Mouse (Mus musculus): Measurements from ENCODE around the gene Dppa1. TPM values are rescaled to one million over a fixed set of nuclear protein-coding genes. Genes with fewer than 3 reads are reported as not detected.

The Dppa1 gene
- total and polyA plus RNA-seq, 2 experiments from 2014 or later = not detected

GRCm38 (mm10) chr11:46582741-46583140, 46.3 kb downstream of the Dppa1 start:
- Histone ChIP-seq H3K36me3 (ENCODE audit: insufficient read depth) (no peaks in the 10 kb centered on the region), H3K4me1 (ENCODE audit: insufficient read depth) (no peaks in the 10 kb centered on the region), H3K9ac (no peak overlapping the region), H3K27ac (ENCODE audit: low read depth, low read length) (no peak overlapping the region), H3K4me3 (ENCODE audit: low read depth, low read length) (no peak overlapping the region), H3K27me3 (ENCODE audit: insufficient read depth, low read length) (no peaks in the 10 kb centered on the region), H3K9me3 (ENCODE audit: low read length) (no peaks in the 10 kb centered on the region), H3K4me2 (ENCODE audit: low read depth) (no peak overlapping the region)
- WGBS = 81% methylated on average over 5 of the region's 5 CpGs
- TF ChIP-seq CTCF (IDR thresholded peaks at IDR 0.05; ENCODE audit: low read depth) = no peak
- ATAC-seq = no peak
- no peak for DNase-seq

GRCm38 (mm10) chr11:46580428-46580827, 48.6 kb downstream of the Dppa1 start:
- no peak for DNase-seq
- no peak for ATAC-seq

GRCm38 (mm10) chr11:46578771-46579281, 50.2 kb downstream of the Dppa1 start:
- 63% methylated on average over 5 of the region's 5 CpGs for WGBS

More at GRCm38 (mm10) chr11:46580428-46580827, 48.6 kb downstream of the Dppa1 start:
- WGBS = 91% methylated on average over 3 of the region's 3 CpGs
- no peaks in the 10 kb centered on the region for H3K27me3 ChIP-seq (ENCODE audit: insufficient read depth, low read length)
- H3K9ac ChIP-seq = no peak overlapping the region
- H3K9me3 ChIP-seq (ENCODE audit: low read length) = no peaks in the 10 kb centered on the region
- no peak overlapping the region for H3K4me3 ChIP-seq (ENCODE audit: low read depth, low read length)
- no peak for TF ChIP-seq CTCF (IDR thresholded peaks at IDR 0.05; ENCODE audit: low read depth)
- no peaks in the 10 kb centered on the region for H3K36me3 ChIP-seq (ENCODE audit: insufficient read depth)
- H3K27ac ChIP-seq (ENCODE audit: low read depth, low read length) = no peak overlapping the region
- no peaks in the 10 kb centered on the region for H3K4me1 ChIP-seq (ENCODE audit: insufficient read depth)
- H3K4me2 ChIP-seq (ENCODE audit: low read depth) = no peak overlapping the region

GRCm38 (mm10) chr11:46571327-46571726, 57.7 kb downstream of the Dppa1 start, which contains the start of gene BC053393:
Gene BC053393, plus strand, starts transcription at chr11:46571536.
- Histone ChIP-seq H3K4me1 (ENCODE audit: insufficient read depth) (no peaks in the 10 kb centered on the region), H3K27me3 (ENCODE audit: insufficient read depth, low read length) (no peaks in the 10 kb centered on the region), H3K27ac (ENCODE audit: low read depth, low read length) (no peak within 1 kb of the TSS), H3K4me2 (ENCODE audit: low read depth) (no peak within 1 kb of the TSS), H3K36me3 (ENCODE audit: insufficient read depth) (no peaks in the 10 kb centered on the region), H3K9ac (no peak within 1 kb of the TSS), H3K4me3 (ENCODE audit: low read depth, low read length) (no peak within 1 kb of the TSS), H3K9me3 (ENCODE audit: low read length) (no peaks in the 10 kb centered on the region)
- 90% methylated on average over 1 of the region's 1 CpGs for WGBS
- no peak for ATAC-seq
- TF ChIP-seq CTCF (IDR thresholded peaks at IDR 0.05; ENCODE audit: low read depth) = no peak
- no peak for DNase-seq

More at GRCm38 (mm10) chr11:46578771-46579281, 50.2 kb downstream of the Dppa1 start:
- no peak overlapping the region for H3K4me2 ChIP-seq (ENCODE audit: low read depth)
- no peaks in the 10 kb centered on the region for H3K4me1 ChIP-seq (ENCODE audit: insufficient read depth)
- no peak overlapping the region for H3K27ac ChIP-seq (ENCODE audit: low read depth, low read length)
- DNase-seq = no peak
- ATAC-seq = no peak
- H3K27me3 ChIP-seq (ENCODE audit: insufficient read depth, low read length) = no peaks in the 10 kb centered on the region
- H3K4me3 ChIP-seq (ENCODE audit: low read depth, low read length) = no peak overlapping the region
- H3K36me3 ChIP-seq (ENCODE audit: insufficient read depth) = no peaks in the 10 kb centered on the region
- no peak overlapping the region for H3K9ac ChIP-seq
- H3K9me3 ChIP-seq (ENCODE audit: low read length) = no peaks in the 10 kb centered on the region
- TF ChIP-seq CTCF (IDR thresholded peaks at IDR 0.05; ENCODE audit: low read depth) = no peak

- 86% methylated on average over 1 of the region's 1 CpGs for WGBS
- Histone ChIP-seq H3K27me3 (ENCODE audit: insufficient read depth, low read length) (no peaks in the 10 kb centered on the region), H3K4me1 (ENCODE audit: insufficient read depth) (no peaks in the 10 kb centered on the region), H3K9ac (no peak overlapping the region), H3K27ac (ENCODE audit: low read depth, low read length) (no peak overlapping the region), H3K9me3 (ENCODE audit: low read length) (no peaks in the 10 kb centered on the region), H3K4me2 (ENCODE audit: low read depth) (no peak overlapping the region), H3K4me3 (ENCODE audit: low read depth, low read length) (no peak overlapping the region), H3K36me3 (ENCODE audit: insufficient read depth) (no peaks in the 10 kb centered on the region)
- TF ChIP-seq CTCF (IDR thresholded peaks at IDR 0.05; ENCODE audit: low read depth) = no peak
- ATAC-seq (no peak), DNase-seq (no peak)
These were observed 60.0 kb downstream of the Dppa1 start for GRCm38 (mm10) chr11:46569107-46569506.

- no peak overlapping the region for H3K4me3 ChIP-seq (ENCODE audit: low read depth, low read length)
- H3K27me3 ChIP-seq (ENCODE audit: insufficient read depth, low read length) = no peaks in the 10 kb centered on the region
- no peak overlapping the region for H3K27ac ChIP-seq (ENCODE audit: low read depth, low read length)
- no peaks in the 10 kb centered on the region for H3K4me1 ChIP-seq (ENCODE audit: insufficient read depth)
- H3K9ac ChIP-seq = no peak overlapping the region
- 96% methylated on average over 2 of the region's 2 CpGs for WGBS
- H3K36me3 ChIP-seq (ENCODE audit: insufficient read depth) = no peaks in the 10 kb centered on the region
- ATAC-seq (no peak), DNase-seq (no peak)
- no peak for TF ChIP-seq CTCF (IDR thresholded peaks at IDR 0.05; ENCODE audit: low read depth)
- no peak overlapping the region for H3K4me2 ChIP-seq (ENCODE audit: low read depth)
- H3K9me3 ChIP-seq (ENCODE audit: low read length) = no peaks in the 10 kb centered on the region
These were observed 63.1 kb downstream of the Dppa1 start for GRCm38 (mm10) chr11:46565967-46566366.

- H3K4me1 ChIP-seq (ENCODE audit: insufficient read depth) = no peaks in the 10 kb centered on the region
- no peak overlapping the region for H3K4me3 ChIP-seq (ENCODE audit: low read depth, low read length)
- no peaks in the 10 kb centered on the region for H3K9me3 ChIP-seq (ENCODE audit: low read length)
- 82% methylated on average over 1 of the region's 1 CpGs for WGBS
- no peak overlapping the region for H3K27ac ChIP-seq (ENCODE audit: low read depth, low read length)
- no peak overlapping the region for H3K4me2 ChIP-seq (ENCODE audit: low read depth)
- DNase-seq (no peak), ATAC-seq (no peak)
- no peaks in the 10 kb centered on the region for H3K27me3 ChIP-seq (ENCODE audit: insufficient read depth, low read length)
- H3K9ac ChIP-seq = no peak overlapping the region
- no peaks in the 10 kb centered on the region for H3K36me3 ChIP-seq (ENCODE audit: insufficient read depth)
- no peak for TF ChIP-seq CTCF (IDR thresholded peaks at IDR 0.05; ENCODE audit: low read depth)
These were observed 64.4 kb downstream of the Dppa1 start for GRCm38 (mm10) chr11:46564671-46565070.
